Mouse (Mus musculus): ENCODE results near the gene Rnase9. TPM values are rescaled to one million over a fixed set of nuclear protein-coding genes. Genes with fewer than 3 reads are reported as not detected.

Gene Rnase9
- polyA plus RNA-seq (2014; fragmentation: Illumina TruSeq; extraction: RNeasy Lipid Tissue Mini Kit (QIAGEN cat#74804); ENCODE audit: low read depth, low replicate concordance): 0.38 TPM

GRCm38 (mm10) chr14:51041769-51042168, at the start of gene Rnase9:
TSS of gene Rnase9 (minus strand) at chr14:51041869.

DNA sequence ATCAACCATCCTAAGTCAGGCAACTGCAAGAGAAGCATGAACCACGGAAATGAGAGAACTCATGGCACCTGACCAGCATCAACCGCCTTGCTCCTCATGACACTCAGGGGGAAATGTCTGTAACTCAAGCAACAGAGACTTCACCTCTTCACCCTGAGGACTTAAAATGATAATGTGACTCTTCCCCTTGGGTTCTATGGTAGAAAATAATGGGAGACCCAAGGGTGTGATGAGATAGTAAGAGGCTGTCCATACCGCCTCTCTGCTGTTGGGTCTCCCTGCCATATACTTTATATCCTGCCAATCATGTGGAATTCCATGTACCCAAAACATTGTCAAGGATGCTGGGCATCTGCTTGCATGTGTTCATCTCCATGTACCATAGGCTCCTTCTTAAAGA, 32.7 kb upstream of the Rnase9 start, which contains the start of gene Olfr750:
Olfr750 (minus strand) TSS at position 101 of the 400 bp plus-strand sequence.

DNA sequence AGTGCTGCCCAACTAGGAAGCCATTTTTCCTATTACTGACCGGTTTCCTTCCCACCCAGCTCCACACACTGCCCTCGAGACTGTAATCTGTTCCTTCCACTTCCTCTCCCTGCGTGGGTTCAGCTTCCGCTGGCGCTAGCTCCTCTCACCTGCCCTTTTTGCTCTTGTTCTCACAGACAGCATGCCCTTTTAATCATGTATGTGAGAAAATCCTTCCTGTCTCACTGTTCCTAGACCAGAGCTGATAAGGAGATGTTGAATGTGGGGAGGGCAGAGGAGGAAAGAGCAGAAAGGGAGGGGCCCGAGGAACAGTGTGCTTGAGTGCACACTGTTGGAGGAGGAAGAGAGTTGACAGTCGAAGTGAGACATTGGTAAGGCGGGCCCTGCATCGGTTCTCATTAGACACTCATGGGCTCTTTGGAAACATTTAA, 15.7 kb upstream of the Rnase9 start, which contains the start of gene Rnase12:
Rnase12 (minus strand) TSS at position 261 of the 431 bp plus-strand sequence.

DNA sequence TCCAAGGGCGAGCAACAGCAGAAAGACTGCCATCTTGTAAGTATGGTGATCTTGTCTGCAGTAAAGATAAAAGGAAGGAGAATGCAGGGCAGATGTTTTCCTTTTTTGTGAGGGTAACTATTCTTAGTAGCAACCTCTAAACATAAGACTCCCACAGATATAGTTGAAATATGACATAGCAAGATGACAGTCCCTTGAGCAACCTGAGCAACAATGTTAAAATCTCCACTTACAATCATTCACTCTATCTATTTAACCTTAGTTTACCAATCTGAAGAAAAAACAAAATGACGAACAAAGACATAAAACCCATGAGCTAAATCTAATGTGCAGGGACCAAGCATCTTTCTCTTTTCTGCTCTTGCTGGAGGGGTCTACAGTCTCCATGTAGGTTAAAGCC, 8.4 kb upstream of the Rnase9 start, which contains the start of gene Rnase11:
Rnase11 (minus strand) TSS at position 101 of the 400 bp plus-strand sequence.

GRCm38 (mm10) chr14:51007152-51007801, 34.4 kb downstream of the Rnase9 start, which contains the start of gene Rnase10:
TSS of gene Rnase10 (plus strand) at chr14:51007751.

Other genes with a start within 250 kb of the Rnase9 start
- not detected for gene Ccnb1ip1, start 234.1 kb downstream of the Rnase9 start, polyA plus RNA-seq (2014; fragmentation: Illumina TruSeq; extraction: RNeasy Lipid Tissue Mini Kit (QIAGEN cat#74804); ENCODE audit: low read depth, low replicate concordance)
- gene Parp2, start 234.0 kb downstream of the Rnase9 start, polyA plus RNA-seq (2014; fragmentation: Illumina TruSeq; extraction: RNeasy Lipid Tissue Mini Kit (QIAGEN cat#74804); ENCODE audit: low read depth, low replicate concordance): 62.1 TPM
- gene Tep1, start 171.3 kb downstream of the Rnase9 start, polyA plus RNA-seq (2014; fragmentation: Illumina TruSeq; extraction: RNeasy Lipid Tissue Mini Kit (QIAGEN cat#74804); ENCODE audit: low read depth, low replicate concordance): 53.8 TPM
- 2.2 TPM for gene Klhl33, start 144.4 kb downstream of the Rnase9 start, polyA plus RNA-seq (2014; fragmentation: Illumina TruSeq; extraction: RNeasy Lipid Tissue Mini Kit (QIAGEN cat#74804); ENCODE audit: low read depth, low replicate concordance)
- gene Osgep, start 117.0 kb downstream of the Rnase9 start, polyA plus RNA-seq (2014; fragmentation: Illumina TruSeq; extraction: RNeasy Lipid Tissue Mini Kit (QIAGEN cat#74804); ENCODE audit: low read depth, low replicate concordance): 13.2 TPM
- 12.7 TPM for gene Apex1, start 116.9 kb downstream of the Rnase9 start, polyA plus RNA-seq (2014; fragmentation: Illumina TruSeq; extraction: RNeasy Lipid Tissue Mini Kit (QIAGEN cat#74804); ENCODE audit: low read depth, low replicate concordance)
- 26.2 TPM for gene Pip4p1, start 111.0 kb downstream of the Rnase9 start, polyA plus RNA-seq (2014; fragmentation: Illumina TruSeq; extraction: RNeasy Lipid Tissue Mini Kit (QIAGEN cat#74804); ENCODE audit: low read depth, low replicate concordance)
- gene Pnp, start 110.8 kb downstream of the Rnase9 start, polyA plus RNA-seq (2014; fragmentation: Illumina TruSeq; extraction: RNeasy Lipid Tissue Mini Kit (QIAGEN cat#74804); ENCODE audit: low read depth, low replicate concordance): 68.2 TPM
- not detected for gene Gm49342, start 97.4 kb downstream of the Rnase9 start, polyA plus RNA-seq (2014; fragmentation: Illumina TruSeq; extraction: RNeasy Lipid Tissue Mini Kit (QIAGEN cat#74804); ENCODE audit: low read depth, low replicate concordance)
- 10.6 TPM for gene Pnp2, start 85.9 kb downstream of the Rnase9 start, polyA plus RNA-seq (2014; fragmentation: Illumina TruSeq; extraction: RNeasy Lipid Tissue Mini Kit (QIAGEN cat#74804); ENCODE audit: low read depth, low replicate concordance)
- 0.38 TPM for gene Rnase10, start 34.1 kb downstream of the Rnase9 start, polyA plus RNA-seq (2014; fragmentation: Illumina TruSeq; extraction: RNeasy Lipid Tissue Mini Kit (QIAGEN cat#74804); ENCODE audit: low read depth, low replicate concordance)
- not detected for gene Rnase11, start 8.3 kb upstream of the Rnase9 start, polyA plus RNA-seq (2014; fragmentation: Illumina TruSeq; extraction: RNeasy Lipid Tissue Mini Kit (QIAGEN cat#74804); ENCODE audit: low read depth, low replicate concordance)
- gene Rnase12, start 15.8 kb upstream of the Rnase9 start, polyA plus RNA-seq (2014; fragmentation: Illumina TruSeq; extraction: RNeasy Lipid Tissue Mini Kit (QIAGEN cat#74804); ENCODE audit: low read depth, low replicate concordance): 1.1 TPM
- gene Olfr750, start 32.6 kb upstream of the Rnase9 start, polyA plus RNA-seq (2014; fragmentation: Illumina TruSeq; extraction: RNeasy Lipid Tissue Mini Kit (QIAGEN cat#74804); ENCODE audit: low read depth, low replicate concordance): not detected
- 381 TPM for gene Rnase4, start 49.2 kb upstream of the Rnase9 start, polyA plus RNA-seq (2014; fragmentation: Illumina TruSeq; extraction: RNeasy Lipid Tissue Mini Kit (QIAGEN cat#74804); ENCODE audit: low read depth, low replicate concordance)
- 14.5 TPM for gene Ang, start 49.3 kb upstream of the Rnase9 start, polyA plus RNA-seq (2014; fragmentation: Illumina TruSeq; extraction: RNeasy Lipid Tissue Mini Kit (QIAGEN cat#74804); ENCODE audit: low read depth, low replicate concordance)
- gene Eddm3b, start 72.6 kb upstream of the Rnase9 start, polyA plus RNA-seq (2014; fragmentation: Illumina TruSeq; extraction: RNeasy Lipid Tissue Mini Kit (QIAGEN cat#74804); ENCODE audit: low read depth, low replicate concordance): not detected
- gene Rnase6, start 82.0 kb upstream of the Rnase9 start, polyA plus RNA-seq (2014; fragmentation: Illumina TruSeq; extraction: RNeasy Lipid Tissue Mini Kit (QIAGEN cat#74804); ENCODE audit: low read depth, low replicate concordance): 10.4 TPM
- gene Rnase1, start 104.9 kb upstream of the Rnase9 start, polyA plus RNA-seq (2014; fragmentation: Illumina TruSeq; extraction: RNeasy Lipid Tissue Mini Kit (QIAGEN cat#74804); ENCODE audit: low read depth, low replicate concordance): 11.5 TPM
- gene Rnase2b, start 120.4 kb upstream of the Rnase9 start, polyA plus RNA-seq (2014; fragmentation: Illumina TruSeq; extraction: RNeasy Lipid Tissue Mini Kit (QIAGEN cat#74804); ENCODE audit: low read depth, low replicate concordance): 2.9 TPM
- gene Ang2, start 157.3 kb upstream of the Rnase9 start, polyA plus RNA-seq (2014; fragmentation: Illumina TruSeq; extraction: RNeasy Lipid Tissue Mini Kit (QIAGEN cat#74804); ENCODE audit: low read depth, low replicate concordance): not detected
- gene Ear14, start 161.5 kb upstream of the Rnase9 start, polyA plus RNA-seq (2014; fragmentation: Illumina TruSeq; extraction: RNeasy Lipid Tissue Mini Kit (QIAGEN cat#74804); ENCODE audit: low read depth, low replicate concordance): not detected
- not detected for gene Rnase2a, start 214.2 kb upstream of the Rnase9 start, polyA plus RNA-seq (2014; fragmentation: Illumina TruSeq; extraction: RNeasy Lipid Tissue Mini Kit (QIAGEN cat#74804); ENCODE audit: low read depth, low replicate concordance)

All from sigmoid colon, adult 10 weeks (tissue).